Mouse (Mus musculus) CH12.LX (cell line): Measurements from ENCODE around the gene Phf21a. TPM values are rescaled to one million over a fixed set of nuclear protein-coding genes. Genes with fewer than 3 reads are reported as not detected.

Source experiments
- DNase-seq: peaks from one replicate; pipeline ENCODE4 v3.0.0-alpha.2; 2013; ENCODE audit errors: extremely low read depth
- H3K27ac ChIP-seq: 2 replicates; pipeline ENCODE4 v1.5.1; 2012; ENCODE audit warnings: low read depth, mild to moderate bottlenecking, control low read depth, moderate library complexity; ENCODE audit not compliant: insufficient read depth
- H3K27me3 ChIP-seq: replicated peaks from 2 replicates; pipeline ENCODE3; 2012; ENCODE audit warnings: inconsistent platforms
- H3K36me3 ChIP-seq, 2 experiments: replicated peaks in 1 of 2; 2 replicates each; pipeline versions ENCODE3 to v1.6.1; 2012; ENCODE audit warnings: inconsistent platforms in 1 of 2, low read length in 1 of 2, mild to moderate bottlenecking in 1 of 2, mixed read lengths in 1 of 2, moderate library complexity in 1 of 2; ENCODE audit not compliant: control insufficient read depth in 1 of 2, insufficient read depth in 1 of 2
- H3K4me1 ChIP-seq, 2 experiments: 2 replicates each; pipeline ENCODE4 v1.6.1; 2012; ENCODE audit warnings: inconsistent platforms in 1 of 2, moderate library complexity in 1 of 2; ENCODE audit not compliant: insufficient read depth in 2 of 2, control insufficient read depth in 1 of 2
- H3K4me2 ChIP-seq: 2 replicates; pipeline ENCODE4 v1.6.1; 2012; ENCODE audit warnings: low read depth, mild to moderate bottlenecking, control low read depth; ENCODE audit not compliant: poor library complexity, insufficient read depth, severe bottlenecking
- H3K4me3 ChIP-seq, 3 experiments: fragments of 150-350 bp in 1 of 3; sonication (generic) in 1 of 3; replicated peaks in 1 of 3; 2 replicates each; pipeline versions ENCODE3 to v1.5.1; 2011 to 2012; ENCODE audit warnings: low read depth in 2 of 3, low read length in 2 of 3, mild to moderate bottlenecking in 2 of 3, moderate library complexity in 2 of 3, control low read depth in 1 of 3, improper control_type of control experiment in 1 of 3, inconsistent platforms in 1 of 3, mixed read lengths in 1 of 3; ENCODE audit not compliant: poor library complexity in 1 of 3
- H3K79me2 ChIP-seq: replicated peaks from 2 replicates; pipeline ENCODE4 v1.6.1; 2012; ENCODE audit warnings: mild to moderate bottlenecking, moderate library complexity; ENCODE audit not compliant: control insufficient read depth, poor library complexity, insufficient read depth, severe bottlenecking; ENCODE audit errors: extremely low read depth
- H3K9ac ChIP-seq: 2 replicates; pipeline ENCODE4 v1.6.1; 2012; ENCODE audit warnings: low read depth, mild to moderate bottlenecking, control low read depth, moderate library complexity; ENCODE audit not compliant: insufficient read depth
- H3K9me3 ChIP-seq: replicated peaks from 2 replicates; pipeline ENCODE3; 2012; ENCODE audit warnings: low read length, inconsistent platforms, mixed read lengths
- BHLHE40 ChIP-seq: IDR thresholded peaks from 2 replicates; pipeline ENCODE4 v1.6.1; 2011; ENCODE audit warnings: mild to moderate bottlenecking, low read depth, low read length, improper control_type of control experiment
- CHD2 ChIP-seq: IDR thresholded peaks from 2 replicates; pipeline ENCODE4 v1.6.1; 2011; ENCODE audit warnings: low read length, improper control_type of control experiment
- CTCF ChIP-seq, 2 experiments: IDR thresholded peaks in 1 of 2; conservative IDR thresholded peaks in 1 of 2; 2 replicates each; pipeline ENCODE4 v1.5.1; 2011 to 2012; ENCODE audit warnings: low read depth in 2 of 2, low read length in 2 of 2, improper control_type of control experiment in 1 of 2, inconsistent platforms in 1 of 2, mild to moderate bottlenecking in 1 of 2, moderate library complexity in 1 of 2
- E2F4 ChIP-seq: IDR thresholded peaks from 2 replicates; pipeline ENCODE4 v1.6.1; 2011; ENCODE audit warnings: low read depth, low read length, improper control_type of control experiment; ENCODE audit not compliant: insufficient replicate concordance
- EP300 ChIP-seq: IDR thresholded peaks from 2 replicates; pipeline ENCODE4 v1.6.1; 2011; ENCODE audit warnings: low read length, improper control_type of control experiment
- ETS1 ChIP-seq: conservative IDR thresholded peaks from 2 replicates; pipeline ENCODE4 v1.6.1; 2012; ENCODE audit warnings: low read depth, mild to moderate bottlenecking, inconsistent platforms, low read length, improper control_type of control experiment, moderate library complexity
- GABPA ChIP-seq: IDR thresholded peaks from 2 replicates; pipeline ENCODE4 v1.6.1; 2012; ENCODE audit warnings: low read depth, low read length, improper control_type of control experiment, inconsistent platforms; ENCODE audit not compliant: insufficient replicate concordance
- HCFC1 ChIP-seq: IDR thresholded peaks from 2 replicates; pipeline ENCODE4 v1.6.1; 2012; ENCODE audit warnings: low read depth, mild to moderate bottlenecking, inconsistent platforms, low read length, improper control_type of control experiment
- JUN ChIP-seq: IDR thresholded peaks from 2 replicates; pipeline ENCODE4 v1.6.1; 2011; ENCODE audit warnings: low read depth, mild to moderate bottlenecking, low read length, improper control_type of control experiment, moderate library complexity; ENCODE audit not compliant: insufficient read depth
- JUND ChIP-seq: conservative IDR thresholded peaks from 2 replicates; pipeline ENCODE4 v1.6.1; 2011; ENCODE audit warnings: low read depth, low read length, improper control_type of control experiment
- KAT2A ChIP-seq: IDR thresholded peaks from 2 replicates; pipeline ENCODE4 v1.6.1; 2012; ENCODE audit warnings: low read length, improper control_type of control experiment, inconsistent platforms; ENCODE audit not compliant: insufficient replicate concordance
- MAX ChIP-seq: IDR thresholded peaks from 2 replicates; pipeline ENCODE4 v1.6.1; 2011; ENCODE audit warnings: low read length, improper control_type of control experiment
- POLR2AphosphoS2 ChIP-seq: IDR thresholded peaks from 2 replicates; pipeline ENCODE4 v1.6.1; 2011; ENCODE audit warnings: low read depth, low read length, improper control_type of control experiment
- RAD21 ChIP-seq: IDR thresholded peaks from 2 replicates; pipeline ENCODE4 v1.6.1; 2011; ENCODE audit warnings: low read depth, mild to moderate bottlenecking, low read length, improper control_type of control experiment, moderate library complexity
- SMC3 ChIP-seq: IDR thresholded peaks from 2 replicates; pipeline ENCODE4 v1.6.1; 2011; ENCODE audit warnings: low read depth, low read length, improper control_type of control experiment
- USF1 ChIP-seq: IDR thresholded peaks from 2 replicates; pipeline ENCODE4 v1.6.1; 2014; ENCODE audit warnings: low read depth, mild to moderate bottlenecking, inconsistent platforms, low read length, improper control_type of control experiment
- USF2 ChIP-seq: conservative IDR thresholded peaks from 2 replicates; pipeline ENCODE4 v1.6.1; 2011; ENCODE audit warnings: low read depth, low read length, improper control_type of control experiment
- ZC3H11A ChIP-seq: IDR thresholded peaks from 2 replicates; pipeline ENCODE4 v1.6.1; 2012; ENCODE audit warnings: low read depth, mild to moderate bottlenecking, inconsistent platforms, low read length, improper control_type of control experiment
- ZMIZ1 ChIP-seq: IDR thresholded peaks from 2 replicates; pipeline ENCODE4 v1.6.1; 2012; ENCODE audit warnings: low read depth, mild to moderate bottlenecking, inconsistent platforms, low read length, improper control_type of control experiment
- dilution Hi-C: fragments of 300-500 bp; cut with MboI; formaldehyde crosslinking; loops from 2 replicates; pipeline ENCODE4 v1.14.3; 2020; ENCODE audit warnings: low sequenced_read_pairs; ENCODE audit not compliant: extremely low pct_unique_long_range_greater_than_20kb, extremely low pct_ligation_motif_present
- in situ Hi-C: fragments of 300-500 bp; cut with MboI; formaldehyde crosslinking; loops from 3 replicates; pipeline ENCODE4 v1.14.3; 2019; ENCODE audit warnings: low sequenced_read_pairs, low pct_ligation_motif_present, low pct_unique_long_range_greater_than_20kb, mixed read lengths
- polyA plus RNA-seq: library from polyadenylated mRNA; unstranded; fragments of >175 nt; gene quantifications from 2 replicates; pipeline ENCODE4 v1.2.1, GENCODE M21; 2012; ENCODE audit warnings: low read depth; ENCODE audit not compliant: insufficient read length
- total RNA-seq, 2 experiments: library from RNA; depleted of rRNA; stranded (reverse); fragments of 300-350 nt in 1 of 2; fragments of >200 nt in 1 of 2; gene quantifications; 2 replicates each; pipeline ENCODE4 v1.2.3; 2012 to 2014

Gene Phf21a
- total and polyA plus RNA-seq, 3 experiments: 10.2 to 24.5 (median 12.0) TPM

- Histone ChIP-seq H3K27me3 (no peaks in the 10 kb centered on the region), H3K4me2 (no peak overlapping the region), H3K79me2 (no peaks in the 10 kb centered on the region), H3K9ac (no peak overlapping the region), H3K4me1 (peaks cover 0 to 8% of the 10 kb centered on the region in 2 experiments; a peak in 2 of 4 replicates), H3K36me3 (peaks cover 15 to 47% of the 10 kb centered on the region in 2 experiments), H3K9me3 (no peaks in the 10 kb centered on the region), H3K4me3 (no peak overlapping the region), H3K27ac (no peak overlapping the region)
- in situ Hi-C loops (no loop called here), dilution Hi-C loops (no loop called here)
- TF ChIP-seq MAX (no peak), ZC3H11A (no peak), JUND (no peak), SMC3 (no peak), CHD2 (no peak), HCFC1 (no peak), POLR2AphosphoS2 (no peak)
- DNase-seq: no peak
Measured at GRCm38 (mm10) chr2:92247711-92248110, 154.8 kb downstream of the Phf21a start.

- H3K4me3 ChIP-seq: no peak overlapping the region
- TF ChIP-seq ETS1 (no peak), ZC3H11A (no peak), E2F4 (no peak), ZMIZ1 (no peak), RAD21 (no peak), GABPA (no peak), USF2 (no peak), USF1 (no peak), CTCF (conservative IDR thresholded peaks at IDR 0.05 in 1 of 2, IDR thresholded peaks at IDR 0.05 in 1 of 2; ENCODE audit: low read depth in 2 of 2, low read length in 2 of 2) (no peak), KAT2A (no peak), BHLHE40 (no peak), SMC3 (no peak), JUN (no peak), EP300 (no peak)
- no peak overlapping the region for H3K27ac ChIP-seq
- in situ Hi-C loops (no loop called here), dilution Hi-C loops (no loop called here)
- no peak overlapping the region for H3K9ac ChIP-seq
- H3K36me3 ChIP-seq: peaks cover 5 to 38% of the 10 kb centered on the region in 2 experiments
- DNase-seq: no peak
- no peaks in the 10 kb centered on the region; the same call in 1 of the 2 replicates for H3K79me2 ChIP-seq
- no peaks in the 10 kb centered on the region for H3K27me3 ChIP-seq
- no peaks in the 10 kb centered on the region for H3K9me3 ChIP-seq
- H3K4me2 ChIP-seq: no peak overlapping the region
- peaks cover 0 to 14% of the 10 kb centered on the region in 2 experiments; a peak in 2 of 4 replicates for H3K4me1 ChIP-seq
Measured at GRCm38 (mm10) chr2:92250472-92250871, 157.6 kb downstream of the Phf21a start.
